Mouse (Mus musculus): ENCODE measurements around the gene Map4k3.
A peak's percentile ranks its signal among the peaks of the same experiment; 100 is the strongest.

The Map4k3 gene

GRCm38 (mm10) chr17:80729080-80729749 is 930 bp upstream of the Map4k3 start:
- peak; percentile 22 for DNase-seq (ENCODE audit: low spot score)

GRCm38 (mm10) chr17:80727341-80727951 is 839 bp downstream of the Map4k3 start:
- DNase-seq (ENCODE audit: low spot score), result peak; percentile 52

- no peak for DNase-seq (ENCODE audit: low spot score)
These were observed 1.5 kb downstream of the Map4k3 start for GRCm38 (mm10) chr17:80726821-80727220.

- DNase-seq (ENCODE audit: low spot score), result no peak
These were observed 5.2 kb downstream of the Map4k3 start for GRCm38 (mm10) chr17:80723092-80723491.

- no peak for DNase-seq (ENCODE audit: low spot score)
These were observed 6.6 kb downstream of the Map4k3 start for GRCm38 (mm10) chr17:80721670-80722069.

- DNase-seq (ENCODE audit: low spot score), result no peak
These were observed 9.0 kb downstream of the Map4k3 start for GRCm38 (mm10) chr17:80719309-80719708.

GRCm38 (mm10) chr17:80718243-80718642 is 10.0 kb downstream of the Map4k3 start:
- DNase-seq (ENCODE audit: low spot score), result no peak

- no peak for DNase-seq (ENCODE audit: low spot score)
These were observed 14.7 kb downstream of the Map4k3 start for GRCm38 (mm10) chr17:80713588-80713987.

GRCm38 (mm10) chr17:80709921-80710838 is 18.1 kb downstream of the Map4k3 start:
- no peak for DNase-seq (ENCODE audit: low spot score)

GRCm38 (mm10) chr17:80708803-80709202 is 19.5 kb downstream of the Map4k3 start:
- no peak for DNase-seq (ENCODE audit: low spot score)

GRCm38 (mm10) chr17:80707176-80707575 is 21.1 kb downstream of the Map4k3 start:
- no peak for DNase-seq (ENCODE audit: low spot score)

- DNase-seq (ENCODE audit: low spot score), result no peak
These were observed 21.7 kb downstream of the Map4k3 start for GRCm38 (mm10) chr17:80706608-80707007.

GRCm38 (mm10) chr17:80701687-80702086 is 26.6 kb downstream of the Map4k3 start:
- no peak for DNase-seq (ENCODE audit: low spot score)

- no peak for DNase-seq (ENCODE audit: low spot score)
These were observed 29.4 kb downstream of the Map4k3 start for GRCm38 (mm10) chr17:80698930-80699329.

- no peak for DNase-seq (ENCODE audit: low spot score)
These were observed 29.9 kb downstream of the Map4k3 start for GRCm38 (mm10) chr17:80698191-80698901.

GRCm38 (mm10) chr17:80696956-80697355 is 31.3 kb downstream of the Map4k3 start:
- DNase-seq (ENCODE audit: low spot score), result no peak

GRCm38 (mm10) chr17:80696210-80696609 is 32.1 kb downstream of the Map4k3 start:
- no peak for DNase-seq (ENCODE audit: low spot score)

- no peak for DNase-seq (ENCODE audit: low spot score)
These were observed 34.6 kb downstream of the Map4k3 start for GRCm38 (mm10) chr17:80693707-80694106.

- DNase-seq (ENCODE audit: low spot score), result no peak
These were observed 36.1 kb downstream of the Map4k3 start for GRCm38 (mm10) chr17:80692183-80692582.

- DNase-seq (ENCODE audit: low spot score), result no peak
These were observed 39.6 kb downstream of the Map4k3 start for GRCm38 (mm10) chr17:80688701-80689100.

GRCm38 (mm10) chr17:80686066-80686465 is 42.2 kb downstream of the Map4k3 start:
- no peak for DNase-seq (ENCODE audit: low spot score)
